Mouse (Mus musculus): Measurements from ENCODE around the gene Zfp704. TPM values are rescaled to one million over a fixed set of nuclear protein-coding genes. Genes with fewer than 3 reads are reported as not detected.

Zfp704 gene
- polyA plus RNA-seq, 1 experiment = 9.7 TPM

GRCm38 (mm10) chr3:9465731-9466130 is 144.2 kb downstream of the Zfp704 start:
- H3K4me3 ChIP-seq (replicated peaks; ENCODE audit: extremely low read depth, low read depth, low read length) = no peak overlapping the region
- H3K4me1 ChIP-seq (ENCODE audit: control insufficient read depth, insufficient read depth, low read length) = no peaks in the 10 kb centered on the region; the same call in 1 of the 2 replicates
- TF ChIP-seq CTCF (IDR thresholded peaks at IDR 0.05; ENCODE audit: insufficient read depth, low read length) (no peak), POLR2A (IDR thresholded peaks at IDR 0.05; ENCODE audit: borderline replicate concordance, extremely low read depth, low read depth, low read length) (no peak)
- DNase-seq = no peak
- WGBS = 62% methylated on average over 4 of the region's 4 CpGs

- 61% methylated on average over 5 of the region's 5 CpGs for WGBS
- DNase-seq = no peak
- Histone ChIP-seq H3K4me1 (ENCODE audit: control insufficient read depth, insufficient read depth, low read length) (no peaks in the 10 kb centered on the region; the same call in 1 of the 2 replicates), H3K4me3 (replicated peaks; ENCODE audit: extremely low read depth, low read depth, low read length) (no peak overlapping the region)
- no peak for TF ChIP-seq POLR2A (IDR thresholded peaks at IDR 0.05; ENCODE audit: borderline replicate concordance, extremely low read depth, low read depth, low read length)
- TF ChIP-seq CTCF (IDR thresholded peaks at IDR 0.05; ENCODE audit: insufficient read depth, low read length) = no peak
These were observed 148.2 kb downstream of the Zfp704 start for GRCm38 (mm10) chr3:9461660-9462059.

DNA sequence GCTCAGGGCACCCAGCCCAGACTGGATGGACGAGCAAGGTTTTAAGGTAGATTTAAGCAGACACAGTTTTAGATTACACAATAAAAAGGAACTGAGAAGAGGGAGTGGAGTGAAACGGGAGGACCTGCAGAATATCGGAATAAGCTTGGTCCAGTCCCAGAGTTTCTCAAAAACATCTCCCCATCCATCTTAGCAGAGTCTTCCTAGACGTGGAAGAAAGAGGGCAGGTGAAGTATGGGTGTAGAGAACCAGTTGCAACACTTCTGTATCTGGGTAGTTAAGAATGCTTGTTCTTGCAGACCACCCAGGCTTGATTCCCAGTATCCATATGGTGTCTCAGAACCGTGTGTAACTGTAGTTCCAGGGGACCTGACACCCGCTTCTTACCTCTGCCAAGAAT is 149.6 kb downstream of the Zfp704 start:
- whole genome bisulfite sequencing = 82% methylated on average over 6 of the region's 6 CpGs
- no peak for DNase-seq
- no peak overlapping the region for H3K4me3 ChIP-seq (replicated peaks; ENCODE audit: extremely low read depth, low read depth, low read length)
- H3K4me1 ChIP-seq (ENCODE audit: control insufficient read depth, insufficient read depth, low read length) = no peaks in the 10 kb centered on the region; the same call in 1 of the 2 replicates
- no peak for TF ChIP-seq POLR2A (IDR thresholded peaks at IDR 0.05; ENCODE audit: borderline replicate concordance, extremely low read depth, low read depth, low read length)
- no peak for TF ChIP-seq CTCF (IDR thresholded peaks at IDR 0.05; ENCODE audit: insufficient read depth, low read length)

DNA sequence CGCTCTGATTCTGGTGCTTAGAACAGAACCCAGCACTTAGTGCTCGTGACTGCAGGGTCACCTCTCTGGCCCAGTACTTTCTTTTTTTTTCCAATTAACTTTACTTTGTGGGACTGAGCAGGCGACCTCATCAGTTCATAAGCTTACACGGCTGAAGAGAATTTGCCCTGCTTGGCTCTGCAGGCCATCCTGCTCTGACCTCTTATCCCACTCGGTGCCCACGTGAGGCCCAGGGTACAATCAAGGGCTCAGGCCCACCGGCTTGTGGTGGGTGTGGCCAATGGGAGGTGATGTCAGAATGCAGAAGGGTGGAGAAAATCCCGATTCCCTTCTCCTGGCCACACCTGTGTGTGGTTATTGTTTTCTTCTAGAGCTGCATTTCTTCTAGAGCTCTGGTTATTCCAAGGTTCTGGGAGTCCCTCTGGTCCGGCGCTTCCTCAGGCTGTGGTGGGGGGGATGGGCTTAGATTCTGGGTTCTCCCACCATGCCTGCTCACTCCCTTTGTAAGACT is 153.4 kb downstream of the Zfp704 start:
- TF ChIP-seq CTCF (IDR thresholded peaks at IDR 0.05; ENCODE audit: insufficient read depth, low read length) = no peak
- TF ChIP-seq POLR2A (IDR thresholded peaks at IDR 0.05; ENCODE audit: borderline replicate concordance, extremely low read depth, low read depth, low read length) = no peak

GRCm38 (mm10) chr3:9455351-9455750 is 154.5 kb downstream of the Zfp704 start:
- Histone ChIP-seq H3K4me1 (ENCODE audit: control insufficient read depth, insufficient read depth, low read length) (no peaks in the 10 kb centered on the region), H3K4me3 (replicated peaks; ENCODE audit: extremely low read depth, low read depth, low read length) (no peak overlapping the region)
- 92% methylated on average over 5 of the region's 5 CpGs for WGBS
- DNase-seq = no peak
- TF ChIP-seq CTCF (IDR thresholded peaks at IDR 0.05; ENCODE audit: insufficient read depth, low read length) = no peak
- no peak for TF ChIP-seq POLR2A (IDR thresholded peaks at IDR 0.05; ENCODE audit: borderline replicate concordance, extremely low read depth, low read depth, low read length)

More for the DNA sequence above, 153.4 kb downstream of the Zfp704 start:
- no peak for DNase-seq
- WGBS = 71% methylated on average over 10 of the region's 10 CpGs
- Histone ChIP-seq H3K4me1 (ENCODE audit: control insufficient read depth, insufficient read depth, low read length) (no peaks in the 10 kb centered on the region; the same call in 1 of the 2 replicates), H3K4me3 (replicated peaks; ENCODE audit: extremely low read depth, low read depth, low read length) (no peak overlapping the region)

- Histone ChIP-seq H3K4me1 (ENCODE audit: control insufficient read depth, insufficient read depth, low read length) (no peaks in the 10 kb centered on the region), H3K4me3 (replicated peaks; ENCODE audit: extremely low read depth, low read depth, low read length) (no peak overlapping the region)
- no peak for DNase-seq
- no peak for TF ChIP-seq CTCF (IDR thresholded peaks at IDR 0.05; ENCODE audit: insufficient read depth, low read length)
- TF ChIP-seq POLR2A (IDR thresholded peaks at IDR 0.05; ENCODE audit: borderline replicate concordance, extremely low read depth, low read depth, low read length) = no peak
- WGBS = 81% methylated on average over 8 of the region's 8 CpGs
These were observed 155.1 kb downstream of the Zfp704 start for GRCm38 (mm10) chr3:9454556-9455330.

GRCm38 (mm10) chr3:9450521-9450920 is 159.4 kb downstream of the Zfp704 start:
- Histone ChIP-seq H3K4me1 (ENCODE audit: control insufficient read depth, insufficient read depth, low read length) (no peaks in the 10 kb centered on the region), H3K4me3 (replicated peaks; ENCODE audit: extremely low read depth, low read depth, low read length) (no peak overlapping the region)
- 93% methylated on average over 12 of the region's 12 CpGs for WGBS
- no peak for DNase-seq
- TF ChIP-seq POLR2A (IDR thresholded peaks at IDR 0.05; ENCODE audit: borderline replicate concordance, extremely low read depth, low read depth, low read length) (no peak), CTCF (IDR thresholded peaks at IDR 0.05; ENCODE audit: insufficient read depth, low read length) (no peak)

- no peak for DNase-seq
- no peak for TF ChIP-seq POLR2A (IDR thresholded peaks at IDR 0.05; ENCODE audit: borderline replicate concordance, extremely low read depth, low read depth, low read length)
- TF ChIP-seq CTCF (IDR thresholded peaks at IDR 0.05; ENCODE audit: insufficient read depth, low read length) = no peak
- WGBS = 79% methylated on average over 7 of the region's 7 CpGs
- Histone ChIP-seq H3K4me3 (replicated peaks; ENCODE audit: extremely low read depth, low read depth, low read length) (no peak overlapping the region), H3K4me1 (ENCODE audit: control insufficient read depth, insufficient read depth, low read length) (no peaks in the 10 kb centered on the region)
These were observed 160.5 kb downstream of the Zfp704 start for GRCm38 (mm10) chr3:9449261-9450007.

DNA sequence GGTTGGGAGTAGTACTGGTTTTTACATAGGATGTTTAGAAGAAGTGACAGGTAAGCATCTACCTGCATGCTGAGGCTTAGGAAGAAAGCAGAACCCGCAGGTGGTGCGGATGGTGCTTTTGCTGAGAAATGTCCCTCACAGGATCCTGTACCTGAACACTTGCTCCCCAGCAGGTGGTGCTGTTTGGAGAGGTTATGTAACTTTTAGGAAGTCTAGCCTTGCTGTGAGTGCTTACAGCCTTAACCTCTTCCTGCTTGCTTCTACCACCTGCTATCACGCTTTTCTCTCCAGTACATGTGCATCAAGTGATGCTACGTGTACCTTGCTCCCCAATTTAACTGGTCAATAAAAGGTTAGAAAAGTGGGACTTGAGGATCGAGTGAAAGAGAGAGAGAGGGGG is 161.3 kb downstream of the Zfp704 start:
- H3K4me3 ChIP-seq (replicated peaks; ENCODE audit: extremely low read depth, low read depth, low read length) = no peak overlapping the region
- no peak for DNase-seq
- TF ChIP-seq POLR2A (IDR thresholded peaks at IDR 0.05; ENCODE audit: borderline replicate concordance, extremely low read depth, low read depth, low read length) (no peak), CTCF (IDR thresholded peaks at IDR 0.05; ENCODE audit: insufficient read depth, low read length) (no peak)
- H3K4me1 ChIP-seq (ENCODE audit: control insufficient read depth, insufficient read depth, low read length) = no peaks in the 10 kb centered on the region
- WGBS = 91% methylated on average over 5 of the region's 5 CpGs
